ENCODE assay signal across 8 mouse cellular contexts in genomic region chr11:102225221-102225620, GRCm38 (mm10). TPM values are rescaled to one million over a fixed set of nuclear protein-coding genes. Genes with fewer than 3 reads are reported as not detected.
DNase-seq lines count a peak whose midpoint lies in the region; ATAC-seq and TF ChIP-seq lines count a peak whose summit lies in the region.

No protein-coding gene starts in this region.

- DNase-seq in heart, adult 2 months: peak in 1 of 2 experiments; percentile 29
- no peak for DNase-seq in heart, postnatal 25 days (ENCODE audit: low spot score)
- DNase-seq in forebrain, embryonic 14.5 days (ENCODE audit: low spot score): no peak
- no peak for DNase-seq in liver, postnatal 0 days
- DNase-seq in right cerebral cortex, postnatal 14 days: no peak
- DNase-seq in spleen, postnatal 14 days (ENCODE audit: low spot score in 2 of 2): no peak
- no peak for DNase-seq in thymus, adult 2 months

- no peak for TF ChIP-seq EP300 in heart, adult 2 months (IDR thresholded peaks at IDR 0.05; ENCODE audit: insufficient read depth, low read depth, low read length)
- TF ChIP-seq EP300 in liver, postnatal 0 days (IDR thresholded peaks at IDR 0.05; ENCODE audit: low read depth): no peak

- peak overlapping the region; percentile 67 for H3K27ac ChIP-seq in heart, adult 2 months
- no peak overlapping the region for H3K27ac ChIP-seq in forebrain, embryonic 14.5 days (ENCODE audit: low read depth, low read length)
- H3K27ac ChIP-seq in liver, postnatal 0 days (ENCODE audit: low read depth): no peak overlapping the region
- no peak overlapping the region for H3K27ac ChIP-seq in thymus, adult 2 months (ENCODE audit: control insufficient read depth, insufficient read depth, low read length)

- ATAC-seq in forebrain, embryonic 14.5 days: no peak
- no peak for ATAC-seq in liver, postnatal 0 days

- H3K4me1 ChIP-seq in heart, adult 2 months (ENCODE audit: control insufficient read depth, insufficient read depth, low read length): peaks cover 40% of the 10 kb centered on the region
- H3K4me1 ChIP-seq in E14TG2a.4 (replicated peaks; ENCODE audit: low read depth, low read length): peaks cover 93% of the 10 kb centered on the region
- H3K4me1 ChIP-seq in forebrain, embryonic 14.5 days (ENCODE audit: control insufficient read depth, insufficient read depth, low read length): peaks cover 40% of the 10 kb centered on the region
- H3K4me1 ChIP-seq in liver, postnatal 0 days (ENCODE audit: insufficient read depth): peaks cover 42% of the 10 kb centered on the region
- peaks cover 34% of the 10 kb centered on the region for H3K4me1 ChIP-seq in thymus, adult 2 months (replicated peaks; ENCODE audit: control insufficient read depth, insufficient read depth, low read length)

- H3K4me3 ChIP-seq in heart, adult 2 months: peak overlapping the region; percentile 36
- H3K4me3 ChIP-seq in E14TG2a.4 (replicated peaks; ENCODE audit: low read length): peak overlapping the region; percentile 59
- no peak overlapping the region for H3K4me3 ChIP-seq in forebrain, embryonic 14.5 days (ENCODE audit: low read depth, low read length)
- H3K4me3 ChIP-seq in liver, postnatal 0 days (ENCODE audit: low read depth, low read length): no peak overlapping the region
- no peak overlapping the region for H3K4me3 ChIP-seq in thymus, adult 2 months (ENCODE audit: control insufficient read depth, insufficient read depth, low read length)

- TF ChIP-seq CTCF in heart, adult 2 months (IDR thresholded peaks at IDR 0.05): no peak
- TF ChIP-seq CTCF in E14TG2a.4 (conservative IDR thresholded peaks at IDR 0.05; ENCODE audit: low read length): no peak
- no peak for TF ChIP-seq CTCF in liver, postnatal 0 days (IDR thresholded peaks at IDR 0.05; ENCODE audit: low read depth)
- TF ChIP-seq CTCF in thymus, adult 2 months (IDR thresholded peaks at IDR 0.05; ENCODE audit: borderline replicate concordance, control insufficient read depth, extremely low read depth, insufficient read depth, low read length, poor library complexity): no peak

- H3K4me2 ChIP-seq in forebrain, embryonic 14.5 days (ENCODE audit: low read length): peak overlapping the region; percentile 42
- H3K4me2 ChIP-seq in liver, postnatal 0 days (ENCODE audit: low read depth, low read length): peak overlapping the region; percentile 26; the same call in 1 of the 2 replicates

- H3K27me3 ChIP-seq in heart, adult 2 months (ENCODE audit: control insufficient read depth, insufficient read depth, low read length): no peaks in the 10 kb centered on the region
- peaks cover 18% of the 10 kb centered on the region for H3K27me3 ChIP-seq in E14TG2a.4 (ENCODE audit: insufficient read depth, low read length)
- no peaks in the 10 kb centered on the region for H3K27me3 ChIP-seq in forebrain, embryonic 14.5 days (replicated peaks; ENCODE audit: control insufficient read depth, insufficient read depth, low read length)
- H3K27me3 ChIP-seq in liver, postnatal 0 days (ENCODE audit: insufficient read depth, low read length): peaks cover 3% of the 10 kb centered on the region; the same call in 1 of the 2 replicates
- H3K27me3 ChIP-seq in thymus, adult 2 months (ENCODE audit: control insufficient read depth, insufficient read depth, low read length): no peaks in the 10 kb centered on the region; the same call in 1 of the 2 replicates

- H3K9ac ChIP-seq in heart, adult 2 months (ENCODE audit: low read depth, low read length): no peak overlapping the region
- H3K9ac ChIP-seq in forebrain, embryonic 14.5 days (ENCODE audit: low read length): 0 out of 2 replicates have a peak overlapping the region, but pooled peaks have one; percentile 43
- peak overlapping the region; percentile 26; the same call in 1 of the 2 replicates for H3K9ac ChIP-seq in liver, postnatal 0 days (replicated peaks)

- H3K36me3 ChIP-seq in heart, adult 2 months (ENCODE audit: control insufficient read depth, insufficient read depth, low read length): peaks cover 6% of the 10 kb centered on the region; the same call in 1 of the 2 replicates
- peaks cover 19% of the 10 kb centered on the region for H3K36me3 ChIP-seq in E14TG2a.4 (ENCODE audit: insufficient read depth, low read length)
- peaks cover 36% of the 10 kb centered on the region for H3K36me3 ChIP-seq in forebrain, embryonic 14.5 days (ENCODE audit: control insufficient read depth, insufficient read depth, low read length)
- no peaks in the 10 kb centered on the region for H3K36me3 ChIP-seq in liver, postnatal 0 days (replicated peaks; ENCODE audit: insufficient read depth, low read length)
- no peaks in the 10 kb centered on the region for H3K36me3 ChIP-seq in thymus, adult 2 months (ENCODE audit: control insufficient read depth, insufficient read depth, low read length)

- WGBS in heart, adult 2 months: 17% methylated on average over 5 of the region's 5 CpGs
- 65% methylated on average over 5 of the region's 5 CpGs for WGBS in forebrain, embryonic 14.5 days
- WGBS in liver, postnatal 0 days (ENCODE audit: insufficient replicate concordance): 61% methylated on average over 5 of the region's 5 CpGs
- WGBS in thymus, adult 2 months: 86% methylated on average over 5 of the region's 5 CpGs

- H3K9me3 ChIP-seq in E14TG2a.4 (ENCODE audit: low read length): no peaks in the 10 kb centered on the region
- no peaks in the 10 kb centered on the region for H3K9me3 ChIP-seq in forebrain, embryonic 14.5 days (replicated peaks; ENCODE audit: control insufficient read depth, low read length)
- no peaks in the 10 kb centered on the region for H3K9me3 ChIP-seq in liver, postnatal 0 days (ENCODE audit: low read length)

- peaks cover 5% of the 10 kb centered on the region; the same call in 1 of the 2 replicates for H3K79me2 ChIP-seq in heart, adult 2 months (replicated peaks; ENCODE audit: control insufficient read depth, insufficient read depth, low read length)

- intact Hi-C loops in heart, adult 2 months (cut with DNase I): no loop called here
- intact Hi-C loops in heart, postnatal 25 days (cut with DNase I): no loop called here

- TF ChIP-seq POLR2A in heart, adult 2 months (IDR thresholded peaks at IDR 0.05; ENCODE audit: insufficient read depth, low read depth, low read length): no peak
- TF ChIP-seq POLR2A in thymus, adult 2 months (IDR thresholded peaks at IDR 0.05; ENCODE audit: control insufficient read depth, extremely low read depth, insufficient read depth, low read length, poor library complexity): no peak

RNA-seq across cellular contexts. Expression of gene Hdac5, which starts 4.7 kb away (rescaled TPM):
- total RNA-seq in heart, adult 2 months (2021): 100 to 1,000 TPM; 113 to 137 TPM
- polyA plus RNA-seq in heart, adult 2 months (2012; rRNA removed): 92.6 and 98.5 TPM in 2 replicates
- 100 to 1,000 TPM; 129 to 136 TPM for total RNA-seq in heart, postnatal 25 days (2021)
- 38.9 and 60.6 TPM in 2 replicates for polyA plus RNA-seq in forebrain, embryonic 14.5 days (2014; fragmentation: Nextera tagmentation; extraction: Ambion mirVana)
- 17.7 and 17.8 TPM in 2 replicates for polyA plus RNA-seq in liver, postnatal 0 days (2015; fragmentation: Nextera tagmentation; extraction: Ambion mirVana)
- 76.8 and 81.7 TPM in 2 replicates for polyA plus RNA-seq in thymus, adult 2 months (2012; rRNA removed)

RNA-seq across cellular contexts. Expression of gene BC030867, which starts 23.5 kb away (rescaled TPM):
- total RNA-seq in heart, adult 2 months (2021): under 1 TPM; 0.26 to 0.32 TPM
- 0.45 and 0.56 TPM in 2 replicates for polyA plus RNA-seq in heart, adult 2 months (2012; rRNA removed)
- under 1 TPM; 0.10 to 0.39 TPM for total RNA-seq in heart, postnatal 25 days (2021)
- 6.1 and 6.3 TPM in 2 replicates for polyA plus RNA-seq in forebrain, embryonic 14.5 days (2014; fragmentation: Nextera tagmentation; extraction: Ambion mirVana)
- 4.7 and 4.9 TPM in 2 replicates for polyA plus RNA-seq in liver, postnatal 0 days (2015; fragmentation: Nextera tagmentation; extraction: Ambion mirVana)
- polyA plus RNA-seq in thymus, adult 2 months (2012; rRNA removed): 13.0 and 17.7 TPM in 2 replicates

RNA-seq across cellular contexts. Expression of gene G6pc3, which starts 35.8 kb away (rescaled TPM):
- 10 to 100 TPM; 44.8 to 50.6 TPM for total RNA-seq in heart, adult 2 months (2021)
- 89.9 and 95.3 TPM in 2 replicates for polyA plus RNA-seq in heart, adult 2 months (2012; rRNA removed)
- 10 to 100 TPM; 40.3 to 41.8 TPM for total RNA-seq in heart, postnatal 25 days (2021)
- 24.6 and 24.8 TPM in 2 replicates for polyA plus RNA-seq in forebrain, embryonic 14.5 days (2014; fragmentation: Nextera tagmentation; extraction: Ambion mirVana)
- polyA plus RNA-seq in liver, postnatal 0 days (2015; fragmentation: Nextera tagmentation; extraction: Ambion mirVana): 6.7 and 6.8 TPM in 2 replicates
- 48.6 and 56.5 TPM in 2 replicates for polyA plus RNA-seq in thymus, adult 2 months (2012; rRNA removed)

RNA-seq across cellular contexts. Expression of gene Lsm12, which starts 40.1 kb away (rescaled TPM):
- 10 to 100 TPM; 49.4 to 50.2 TPM for total RNA-seq in heart, adult 2 months (2021)
- 32.5 and 42.4 TPM in 2 replicates for polyA plus RNA-seq in heart, adult 2 months (2012; rRNA removed)
- 10 to 100 TPM; 46.6 to 51.5 TPM for total RNA-seq in heart, postnatal 25 days (2021)
- 83.1 and 93.7 TPM in 2 replicates for polyA plus RNA-seq in forebrain, embryonic 14.5 days (2014; fragmentation: Nextera tagmentation; extraction: Ambion mirVana)
- polyA plus RNA-seq in liver, postnatal 0 days (2015; fragmentation: Nextera tagmentation; extraction: Ambion mirVana): 52.2 and 55.0 TPM in 2 replicates
- 36.1 and 42.2 TPM in 2 replicates for polyA plus RNA-seq in thymus, adult 2 months (2012; rRNA removed)

RNA-seq across cellular contexts. Expression of gene Asb16, which starts 43.3 kb away (rescaled TPM):
- total RNA-seq in heart, adult 2 months (2021): 1 to 10 TPM in 1 of 2 experiments, under 1 TPM in 1; 0.89 to 1.1 TPM
- polyA plus RNA-seq in heart, adult 2 months (2012; rRNA removed): 0.70 and 0.74 TPM in 2 replicates
- total RNA-seq in heart, postnatal 25 days (2021): under 1 TPM; 0.61 to 0.68 TPM
- not detected in 2 replicates for polyA plus RNA-seq in forebrain, embryonic 14.5 days (2014; fragmentation: Nextera tagmentation; extraction: Ambion mirVana)
- not detected in 2 replicates for polyA plus RNA-seq in liver, postnatal 0 days (2015; fragmentation: Nextera tagmentation; extraction: Ambion mirVana)
- 0.12 and 0.27 TPM in 2 replicates for polyA plus RNA-seq in thymus, adult 2 months (2012; rRNA removed)

Comparison
In these comparisons a context has a peak if more than half of its experiments do, and no peak if none do; other contexts are left out.
1. H3K4me3 ChIP-seq: peak in heart, adult 2 months (single experiment) and E14TG2a.4 (single experiment); none in forebrain, embryonic 14.5 days (single experiment), liver, postnatal 0 days (single experiment) and thymus, adult 2 months (single experiment).